Mouse (Mus musculus): ENCODE results near the gene Sema4g.

Gene Sema4g

DNA sequence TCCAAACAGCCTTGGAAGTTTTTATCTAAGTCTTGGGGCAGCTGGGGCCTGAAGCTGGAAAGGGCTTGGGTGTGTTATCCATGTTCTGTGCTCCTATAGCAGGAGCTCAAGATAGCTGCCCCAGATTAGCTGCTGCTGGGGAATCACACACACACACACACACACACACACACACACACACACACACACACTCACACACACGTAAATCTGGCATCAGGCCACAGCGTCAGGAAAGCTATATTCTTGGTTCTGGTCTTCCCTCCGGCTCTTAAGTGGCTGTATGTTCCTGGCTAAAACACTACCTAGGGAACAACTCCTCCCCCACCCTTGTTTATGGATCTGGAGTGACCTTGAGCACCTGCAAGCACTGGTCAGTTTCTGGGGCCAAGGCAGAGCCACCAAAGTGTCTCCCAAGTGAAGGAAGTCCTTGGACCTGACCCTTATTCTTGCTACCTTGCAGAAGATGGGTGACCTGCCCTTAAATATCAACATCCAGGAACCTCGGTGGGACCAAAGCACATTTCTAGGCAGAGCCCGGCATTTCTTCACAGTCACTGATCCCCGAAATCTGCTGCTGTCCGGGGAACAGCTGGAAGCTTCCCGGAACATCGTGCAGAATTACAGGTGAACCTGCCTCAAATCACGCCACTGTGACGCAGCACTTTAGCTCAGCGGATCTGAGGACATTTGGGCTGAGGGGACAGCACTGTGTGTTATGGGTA lies 59.9 kb downstream of the Sema4g start:
- DNase-seq (ENCODE audit: low spot score in 2 of 2) = no peak

- no peak for DNase-seq (ENCODE audit: low spot score in 2 of 2)
These were observed 60.6 kb downstream of the Sema4g start for GRCm38 (mm10) chr19:45049523-45049922.

Measured in urinary bladder, postnatal 4 days (tissue).